Mouse (Mus musculus) embryonic stem cell, embryonic (primary cell): ENCODE data around the gene A630023A22Rik.

Source experiments
- CTCF ChIA-PET, 4 experiments: fragments of 300-600 bp in 2 of 4; fragments of 350-600 bp in 2 of 4; sonication (Branson Sonifier 250); formaldehyde crosslinking; loops; one replicate each; lab custom pipeline; 2022; ENCODE audit warnings: inconsistent platforms in 2 of 4; lab: Charles Lee
- POLR2A ChIA-PET, 4 experiments: fragments of 300-600 bp in 2 of 4; fragments of 350-600 bp in 2 of 4; sonication (Branson Sonifier 250); formaldehyde crosslinking; loops; one replicate each; lab custom pipeline; 2022; ENCODE audit warnings: antibody characterized with exemption in 4 of 4, inconsistent platforms in 1 of 4; lab: Charles Lee

A630023A22Rik gene

DNA sequence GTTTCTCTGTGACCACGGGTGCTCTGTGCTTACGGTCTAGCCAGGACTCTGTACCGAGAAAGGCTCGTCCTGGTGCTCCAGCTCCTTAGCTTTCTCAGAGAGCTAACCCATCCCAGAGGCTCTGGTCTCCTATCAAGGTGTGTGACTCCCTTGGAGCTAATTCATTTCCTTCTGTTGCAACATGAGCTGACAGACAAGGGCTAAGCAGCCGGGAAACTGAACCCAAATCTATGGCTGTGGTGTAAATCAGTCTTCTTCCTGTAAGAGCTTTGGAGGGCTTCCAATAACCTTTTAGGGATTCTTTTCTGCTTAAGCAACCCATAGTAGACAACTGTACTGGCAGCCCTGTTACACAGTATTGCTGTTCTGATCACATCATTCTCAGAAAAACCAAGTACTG is at the start of gene A630023A22Rik:
A630023A22Rik (minus strand) TSS at position 154 of the 400 bp plus-strand sequence.
- POLR2A ChIA-PET, result interaction anchor here in 1 of 4 experiments (1.0 kb wide), 1 partner anchor 22 kb away, joined by 3 read pairs; no protein-coding TSS in a partner anchor
- CTCF ChIA-PET, result interaction anchor here in 2 of 4 experiments (0.7 to 1.8 kb wide), 3 partner anchors 18 to 22 kb away, joined by 3 to 8 read pairs (median 3); no protein-coding TSS in a partner anchor

DNA sequence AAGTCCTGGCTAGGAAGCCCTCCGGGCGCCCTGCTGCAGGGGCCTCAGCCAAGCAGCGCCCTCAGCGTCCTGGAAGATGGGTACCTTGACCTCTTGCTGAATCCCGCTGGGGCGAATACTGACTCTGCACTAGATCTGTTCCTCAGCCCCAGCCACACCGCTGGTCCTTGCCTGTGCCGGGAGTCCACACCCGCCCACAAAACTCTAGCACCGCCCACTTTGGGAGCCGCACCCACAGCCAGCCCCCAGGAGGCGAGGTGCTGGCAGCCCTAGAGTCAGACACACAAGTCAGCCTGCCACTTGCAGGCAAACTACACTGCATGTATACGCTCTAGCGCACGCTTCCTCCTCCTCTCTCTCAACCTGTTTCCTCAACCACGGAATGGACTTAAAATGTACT is 49.8 kb upstream of the A630023A22Rik start, which contains the start of gene Npy4r:
Npy4r (minus strand) TSS at position 148 of the 400 bp plus-strand sequence.
- CTCF ChIA-PET, result interaction anchor here in 2 of 4 experiments (1.7 to 2.4 kb wide), 3 partner anchors 9 to 71 kb away, joined by 4 to 10 read pairs (median 9); no protein-coding TSS in a partner anchor

DNA sequence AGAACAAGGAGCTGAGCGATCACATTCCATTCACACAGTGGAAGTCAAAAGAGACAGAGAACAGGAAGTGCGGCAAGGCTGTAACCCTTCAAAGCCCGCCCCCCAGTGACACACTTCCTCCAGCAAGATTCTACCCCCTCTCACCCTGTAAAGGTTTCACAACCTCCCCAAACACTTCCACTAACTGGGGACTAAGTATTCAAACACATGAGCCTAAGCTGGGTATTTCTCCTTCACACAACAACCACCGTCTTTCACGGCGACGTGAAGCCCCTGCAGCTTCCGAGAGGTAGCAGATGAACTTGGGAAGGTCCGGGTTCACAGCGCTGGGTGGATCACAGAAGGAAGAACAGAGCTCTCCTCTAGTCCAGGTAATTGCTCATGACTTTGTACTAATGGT is 40.4 kb upstream of the A630023A22Rik start:
- CTCF ChIA-PET, result interaction anchor here (0.6 to 2.7 kb wide), 6 partner anchors 10 to 453 kb away, joined by 3 to 9 read pairs (median 4); partner anchors contain the start of gene Npy4r (in 1 of the 4)
- POLR2A ChIA-PET, result interaction anchor here in 1 of 4 experiments (0.9 kb wide), 1 partner anchor 19 kb away, joined by 3 read pairs; no protein-coding TSS in a partner anchor

More for the DNA sequence above, 49.8 kb upstream of the A630023A22Rik start, which contains the start of gene Npy4r:
- POLR2A ChIA-PET, result no interaction called here

DNA sequence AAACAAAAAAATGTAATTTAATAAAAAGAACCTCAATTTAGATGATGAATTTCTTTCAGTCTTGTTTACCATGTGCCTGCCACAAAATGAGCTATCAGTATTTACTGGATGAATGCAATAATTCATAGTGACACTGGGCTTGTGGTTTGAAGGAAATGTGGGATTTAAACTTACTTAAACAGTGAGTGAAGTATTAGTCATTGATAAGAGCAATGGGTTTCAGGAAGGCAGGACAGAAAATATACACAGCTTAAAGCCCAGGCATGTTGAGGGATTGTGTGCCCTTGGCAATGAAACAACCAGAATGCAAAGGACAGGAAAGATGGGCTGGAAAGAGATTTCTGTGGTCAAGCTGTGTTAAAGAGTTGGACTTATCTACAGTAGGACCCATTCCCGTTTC is 39.8 kb upstream of the A630023A22Rik start:
- ChIA-PET POLR2A (interaction anchor here in 1 of 4 experiments (0.9 kb wide), 1 partner anchor 20 kb away, joined by 3 read pairs; no protein-coding TSS in a partner anchor), CTCF (interaction anchor here (0.6 to 2.7 kb wide), 4 partner anchors 11 to 453 kb away, joined by 3 to 9 read pairs (median 4); partner anchors contain the start of gene Npy4r (in 1 of the 4))

DNA sequence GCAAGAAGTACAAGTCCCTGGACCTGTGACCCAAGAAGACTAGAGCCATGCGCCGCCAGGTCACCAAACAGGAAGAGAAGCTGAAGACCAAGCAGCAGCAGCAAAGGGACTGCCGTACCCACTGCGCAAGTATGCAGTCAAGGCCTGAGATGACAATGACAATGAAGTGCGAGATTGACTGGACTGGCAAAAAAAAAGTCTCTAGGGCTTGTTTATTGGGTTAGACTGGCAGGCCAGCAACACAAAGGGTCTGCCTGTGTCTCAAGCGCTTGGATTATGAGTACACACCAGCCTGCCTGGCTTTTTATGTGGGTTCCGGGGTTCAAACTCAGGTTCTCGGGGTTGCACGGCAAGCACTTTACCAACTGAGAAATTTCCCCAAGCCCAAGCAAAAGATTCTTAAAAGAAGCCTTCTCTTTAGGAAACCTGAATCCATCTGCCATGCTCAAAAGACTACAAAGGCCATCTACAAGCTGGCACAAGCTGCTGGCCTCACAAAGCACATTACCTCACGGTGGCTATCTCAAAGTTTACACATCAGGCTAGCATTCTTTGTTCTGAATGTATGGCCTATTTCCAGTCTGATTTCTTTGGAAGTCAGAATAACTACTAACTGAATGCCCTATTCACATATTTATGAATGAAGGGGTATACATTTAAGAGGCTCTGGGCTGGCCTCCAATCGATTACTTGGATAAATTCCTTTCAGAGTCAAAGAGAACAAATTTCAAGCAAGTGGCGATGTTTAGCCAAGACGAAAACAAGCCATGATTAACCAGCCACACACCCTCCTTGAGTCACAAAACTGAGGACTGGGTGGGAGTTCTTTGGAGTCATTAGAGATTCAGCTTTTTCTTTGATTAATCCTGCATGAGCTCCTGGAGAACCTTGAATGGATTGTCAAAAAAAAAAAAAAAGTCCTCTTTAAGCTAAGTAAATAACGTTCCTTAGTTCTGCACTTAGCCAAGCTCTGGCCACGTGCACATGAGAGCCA is 37.4 kb upstream of the A630023A22Rik start:
- ChIA-PET POLR2A (interaction anchor here in 1 of 4 experiments (1.4 kb wide), 1 partner anchor 223 kb away, joined by 3 read pairs; no protein-coding TSS in a partner anchor), CTCF (interaction anchor here in 2 of 4 experiments (0.5 to 0.6 kb wide), 2 partner anchors 31 to 33 kb away, joined by 3 to 5 read pairs; no protein-coding TSS in a partner anchor)

DNA sequence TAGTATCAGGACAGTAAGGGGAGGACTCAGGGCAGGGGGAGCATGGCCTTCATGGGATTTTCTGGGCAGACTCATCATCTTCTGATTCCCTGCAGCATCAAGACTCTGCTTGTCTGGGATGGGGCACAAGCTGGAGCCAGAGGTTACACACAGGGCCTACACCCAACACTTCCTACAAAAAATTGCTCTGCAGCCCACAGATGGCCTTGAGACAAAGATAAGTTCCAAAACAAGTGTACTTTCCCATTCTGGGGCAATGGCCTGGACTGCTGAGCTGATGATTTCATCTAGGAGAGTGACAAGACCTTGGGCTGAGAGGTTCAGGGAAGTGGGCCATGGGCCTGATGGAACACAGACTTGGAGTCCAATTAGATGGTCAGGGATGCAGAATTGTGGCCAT is 32.8 kb upstream of the A630023A22Rik start:
- POLR2A ChIA-PET, result no interaction called here
- CTCF ChIA-PET, result interaction anchor here in 1 of 4 experiments (0.6 kb wide), 1 partner anchor 764 kb away, joined by 5 read pairs; no protein-coding TSS in a partner anchor

DNA sequence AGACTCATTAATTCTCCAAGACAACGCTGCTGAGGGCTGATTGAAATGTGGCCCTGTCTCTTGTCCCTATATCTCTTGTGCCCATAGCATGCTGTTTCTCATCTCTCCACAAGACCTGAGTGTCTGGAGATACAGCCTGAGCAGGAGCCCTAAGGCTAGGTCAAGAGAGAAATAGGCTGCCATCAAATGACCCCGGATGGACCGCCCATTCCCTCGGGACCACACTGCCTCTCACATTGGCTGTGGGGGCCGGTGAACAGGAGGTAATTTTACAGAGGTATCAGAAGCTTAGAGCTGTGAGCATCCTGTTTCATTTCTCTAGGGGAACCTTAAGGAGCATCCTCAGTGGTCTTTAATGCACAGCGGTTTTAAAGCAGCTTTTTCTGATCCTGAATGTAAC is 28.7 kb upstream of the A630023A22Rik start:
- CTCF ChIA-PET, result interaction anchor here in 1 of 4 experiments (0.8 kb wide), 1 partner anchor 496 kb away, joined by 3 read pairs; no protein-coding TSS in a partner anchor
- POLR2A ChIA-PET, result no interaction called here

DNA sequence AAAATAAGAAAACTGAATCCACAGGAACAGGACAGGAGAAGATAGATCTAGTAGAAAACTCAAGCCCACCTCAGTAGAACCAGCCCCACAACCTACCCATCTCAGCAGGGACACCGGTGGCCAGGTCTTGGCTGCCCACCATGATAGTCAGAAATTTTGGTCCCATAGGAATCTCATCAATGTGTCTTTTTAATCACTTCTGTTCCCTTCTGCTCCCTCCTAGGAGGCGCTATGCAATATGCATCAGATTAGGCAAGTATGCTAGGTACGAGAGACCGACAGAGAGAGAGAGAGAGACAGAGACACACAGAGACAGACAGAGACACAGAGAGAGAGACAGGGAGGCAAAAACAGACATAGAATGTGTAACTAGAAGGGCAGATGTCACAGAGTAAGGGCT is 19.1 kb upstream of the A630023A22Rik start:
- ChIA-PET POLR2A (interaction anchor here in 1 of 4 experiments (0.6 kb wide), 1 partner anchor 489 kb away, joined by 4 read pairs; no protein-coding TSS in a partner anchor), CTCF (interaction anchor here in 1 of 4 experiments (0.6 kb wide), 1 partner anchor 97 kb away, joined by 4 read pairs; no protein-coding TSS in a partner anchor)

DNA sequence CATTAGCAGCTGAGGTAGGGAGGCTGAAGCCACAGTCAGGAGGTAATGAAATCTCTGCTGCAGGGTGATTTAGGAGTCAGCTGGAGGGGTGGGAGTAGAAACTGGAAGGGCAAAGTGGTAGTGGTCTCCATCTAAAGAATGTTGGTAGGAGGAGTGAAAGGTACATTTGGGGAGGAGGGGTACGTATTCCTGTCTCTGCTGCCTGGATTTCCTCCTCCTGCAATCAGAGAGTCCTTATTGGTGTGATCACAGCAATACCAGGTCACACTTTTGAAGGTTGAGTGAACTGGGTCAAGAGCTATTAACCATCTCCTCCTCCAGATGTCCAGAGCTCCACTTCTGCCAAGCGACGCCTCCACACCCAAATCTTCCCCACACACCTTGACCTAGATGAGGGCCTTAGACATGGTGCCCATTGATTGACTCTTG is 18.4 kb upstream of the A630023A22Rik start:
- CTCF ChIA-PET, result interaction anchor here in 1 of 4 experiments (1.1 kb wide), 1 partner anchor 14 kb away, joined by 4 read pairs; no protein-coding TSS in a partner anchor
- POLR2A ChIA-PET, result no interaction called here

DNA sequence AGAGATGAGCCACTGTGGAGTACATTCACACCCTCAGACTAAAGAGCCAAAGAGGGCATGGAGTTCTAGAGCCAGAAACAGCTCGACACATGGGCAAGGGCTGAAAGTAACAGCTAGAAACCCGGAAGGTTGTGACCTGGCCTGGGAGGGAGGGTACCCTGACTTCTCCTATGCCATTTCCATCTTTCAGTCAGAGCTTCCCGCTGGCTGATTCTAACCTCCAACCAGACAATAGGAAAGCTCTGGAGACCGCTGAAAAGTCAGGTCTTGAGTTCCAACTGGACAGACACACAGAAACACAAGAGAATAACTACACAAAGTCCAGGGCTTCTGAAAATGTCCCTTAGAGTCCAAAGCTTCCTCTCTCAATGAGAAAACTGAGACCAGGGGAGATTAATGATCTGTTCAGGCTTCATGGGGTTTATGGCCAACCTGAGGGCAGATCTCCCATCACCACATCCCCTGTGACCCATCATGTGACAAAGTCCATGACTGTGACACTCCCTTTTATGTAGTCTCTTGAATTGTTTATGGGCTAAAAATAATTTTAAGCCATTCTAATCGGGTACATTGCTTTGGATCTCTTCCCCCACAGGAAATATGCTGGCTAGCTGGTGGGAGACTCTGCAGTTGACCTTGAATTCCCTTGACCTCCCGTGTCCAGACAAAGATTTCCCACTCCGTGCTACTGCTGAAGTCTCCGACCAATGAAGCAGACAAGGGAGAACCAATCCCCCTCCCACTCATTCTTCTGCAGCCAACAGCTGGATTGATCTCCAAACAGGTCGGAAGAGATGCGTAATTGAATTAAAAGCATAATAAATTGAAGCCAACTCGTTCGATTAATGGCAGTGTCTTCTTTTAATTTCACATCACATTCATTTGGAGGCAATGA is 17.7 kb upstream of the A630023A22Rik start:
- CTCF ChIA-PET, result interaction anchor here in 2 of 4 experiments (1.1 to 1.2 kb wide), 2 partner anchors 10 to 13 kb away, joined by 4 read pairs; no protein-coding TSS in a partner anchor
- POLR2A ChIA-PET, result no interaction called here

DNA sequence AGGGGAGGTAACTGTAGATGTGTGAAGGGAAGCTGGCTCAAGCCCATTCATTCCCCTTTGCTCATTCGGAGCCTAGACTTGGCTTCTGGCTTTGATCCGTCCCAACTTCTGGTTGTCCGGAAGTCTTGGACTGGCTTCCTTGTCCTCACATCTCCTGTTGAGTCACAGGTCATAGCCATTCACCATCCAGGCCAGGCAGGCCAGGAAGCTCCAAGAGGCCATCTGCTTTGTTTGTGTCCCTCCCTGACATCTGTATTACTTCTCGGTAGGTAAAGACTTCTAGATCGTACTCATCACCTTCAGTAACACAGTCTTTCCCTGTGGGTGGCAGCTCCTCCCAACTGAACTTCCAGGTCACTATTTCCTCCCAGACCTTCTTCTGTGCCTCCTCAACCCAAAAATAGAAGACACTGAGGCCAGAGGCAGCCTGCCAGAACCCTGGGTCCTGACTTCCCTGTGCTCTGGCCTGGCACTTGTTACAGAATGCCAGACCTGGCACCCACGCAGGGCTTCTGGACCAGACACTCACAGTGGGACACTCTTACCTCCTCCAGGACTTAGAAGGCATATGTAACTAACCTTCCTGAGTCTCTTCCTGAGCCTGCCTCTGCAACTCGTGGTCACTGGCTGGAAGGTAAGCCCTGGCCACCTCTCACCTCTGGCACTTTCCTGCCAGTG is 16.6 kb upstream of the A630023A22Rik start:
- ChIA-PET POLR2A (no interaction called here), CTCF (interaction anchor here in 1 of 4 experiments (1.2 kb wide), 1 partner anchor 9 kb away, joined by 4 read pairs; no protein-coding TSS in a partner anchor)

DNA sequence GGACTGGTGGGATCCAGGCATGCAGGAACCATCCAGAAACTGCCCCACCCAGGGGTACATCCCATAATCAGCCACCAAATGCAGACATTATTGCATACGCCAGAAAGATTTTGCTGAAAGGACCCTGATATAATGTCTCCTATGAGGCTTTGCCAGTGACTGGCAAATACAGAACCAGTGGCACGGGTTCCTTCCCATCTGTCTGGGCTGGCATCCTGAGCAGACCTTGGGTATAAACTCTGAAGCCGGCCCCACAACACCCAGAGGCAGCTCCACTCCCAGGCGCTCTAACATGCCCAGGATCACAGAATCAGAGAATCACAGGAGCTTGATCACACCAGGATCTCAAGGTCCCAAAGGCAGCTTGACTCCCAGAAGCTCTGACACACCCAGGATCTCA is 11.8 kb upstream of the A630023A22Rik start:
- ChIA-PET CTCF (no interaction called here), POLR2A (no interaction called here)

DNA sequence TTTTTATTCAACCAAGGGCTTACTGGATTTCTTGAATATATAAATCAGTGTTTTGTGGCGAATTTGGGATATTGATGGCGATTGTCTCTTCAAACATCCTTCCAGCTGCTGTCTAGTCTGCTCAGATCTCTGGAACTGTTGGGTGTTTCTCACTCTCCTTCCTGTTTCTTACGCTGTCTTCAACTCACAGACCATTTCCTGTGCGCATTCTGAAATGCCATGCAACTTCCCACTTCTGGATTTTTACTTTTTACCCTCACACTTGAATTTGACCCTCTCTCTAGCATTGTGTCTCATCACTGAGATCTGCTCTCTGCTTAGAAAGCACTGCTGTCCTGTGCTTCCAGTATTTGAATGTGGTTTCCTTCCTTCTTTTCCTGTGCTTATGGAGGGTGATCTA is 5.0 kb upstream of the A630023A22Rik start:
- CTCF ChIA-PET, result interaction anchor here (0.6 to 3.6 kb wide), 23 partner anchors 10 to 378 kb away, joined by 3 to 63 read pairs (median 5); partner anchors contain the start of gene Anxa8 (in 1 of the 4)
- POLR2A ChIA-PET, result interaction anchor here in 2 of 4 experiments (0.9 to 1.3 kb wide), 3 partner anchors 27 to 256 kb away, joined by 3 to 4 read pairs (median 3); no protein-coding TSS in a partner anchor

DNA sequence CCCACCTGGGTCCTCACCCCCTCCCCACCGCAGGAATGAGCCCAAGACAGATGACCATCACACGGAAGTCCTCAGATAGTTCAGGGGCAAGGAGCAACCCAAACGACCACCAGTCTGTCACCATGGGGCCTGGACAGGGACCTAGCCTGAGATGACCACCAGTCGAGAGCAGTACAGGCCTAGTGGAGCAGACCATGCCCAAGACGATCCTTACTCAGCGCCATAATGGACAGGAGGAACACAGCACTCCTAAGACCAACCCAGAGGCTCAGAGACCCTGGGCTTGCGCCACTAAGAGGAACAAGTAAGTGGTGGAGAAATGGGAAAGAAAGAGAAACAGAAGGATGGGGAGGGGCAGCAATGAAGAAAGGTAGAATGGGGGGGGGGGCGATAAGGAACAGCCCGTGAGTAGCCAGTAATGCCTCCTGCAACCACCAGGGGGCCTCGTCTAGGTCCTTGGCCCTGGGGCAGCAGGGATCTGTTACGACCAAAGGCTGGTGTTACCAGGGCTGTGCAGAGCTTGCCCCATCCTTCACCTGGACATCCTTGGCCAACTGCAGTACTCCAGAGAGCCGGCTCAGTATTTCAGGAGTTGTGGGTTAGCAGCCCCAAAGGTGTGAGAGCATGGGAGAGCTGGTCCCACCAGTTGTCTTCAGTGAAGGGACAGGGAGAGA is 4.0 kb upstream of the A630023A22Rik start:
- CTCF ChIA-PET, result interaction anchor here (0.5 to 3.6 kb wide), 47 partner anchors 8 to 1000 kb away, joined by 3 to 63 read pairs (median 5); partner anchors contain the start of genes Anxa8 (in 1 of the 4), Syt15 (in 1 of the 4) and Zfp488 (in 1 of the 4)
- POLR2A ChIA-PET, result interaction anchor here in 2 of 4 experiments (0.9 to 1.3 kb wide), 3 partner anchors 26 to 257 kb away, joined by 3 to 4 read pairs (median 3); no protein-coding TSS in a partner anchor

DNA sequence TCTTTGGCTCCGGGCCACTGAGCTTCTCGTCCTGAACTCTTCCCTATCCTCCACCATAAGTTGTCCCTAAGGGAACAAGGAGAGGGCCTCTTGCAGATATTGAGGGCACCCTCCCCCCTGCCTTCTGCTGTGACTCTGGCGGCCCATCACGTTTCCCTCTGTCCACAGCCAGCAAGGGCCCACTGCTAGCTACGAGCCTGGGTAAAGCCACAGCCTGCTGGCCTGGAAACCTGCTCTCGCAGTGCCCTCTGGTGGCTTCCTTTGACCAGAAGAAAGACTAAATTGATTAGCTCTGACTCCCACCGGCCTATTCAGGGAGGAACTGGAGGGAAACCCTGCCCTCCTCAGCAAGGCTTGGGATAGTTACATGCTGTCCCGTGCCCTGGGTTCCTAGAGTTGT is 2.3 kb upstream of the A630023A22Rik start:
- CTCF ChIA-PET, result interaction anchor here (0.5 to 3.6 kb wide), 55 partner anchors 9 to 995 kb away, joined by 3 to 63 read pairs (median 4); partner anchors contain the start of gene Anxa8 (in 2 of the 4)
- POLR2A ChIA-PET, result interaction anchor here in 3 of 4 experiments (0.9 to 1.2 kb wide), 4 partner anchors 18 to 25 kb away, joined by 3 to 4 read pairs (median 3); partner anchors contain the start of gene Anxa8 (in 1 of the 3)

DNA sequence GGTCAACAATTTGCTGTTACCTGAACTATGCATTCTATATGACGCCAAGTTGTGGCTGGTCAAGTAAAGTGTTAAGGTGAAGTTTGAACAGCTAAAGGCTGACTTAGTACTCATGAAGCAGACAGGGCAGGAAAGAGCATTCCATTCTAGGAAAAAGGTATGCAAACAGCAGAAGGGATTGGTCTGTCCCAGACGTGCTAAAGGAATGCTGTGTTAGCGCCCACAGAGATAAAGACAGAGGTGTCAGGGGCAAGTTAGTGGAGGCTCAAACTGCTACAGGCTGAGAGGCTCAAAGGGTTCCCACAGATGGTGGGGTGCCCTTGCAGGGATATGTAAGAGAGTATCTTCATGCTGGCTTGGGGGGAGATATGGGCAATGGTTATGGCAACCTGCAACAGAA is 1.3 kb upstream of the A630023A22Rik start:
- ChIA-PET POLR2A (no interaction called here), CTCF (interaction anchor here in 2 of 4 experiments (1.0 to 3.6 kb wide), 6 partner anchors 12 to 148 kb away, joined by 3 to 60 read pairs (median 7); no protein-coding TSS in a partner anchor)
